Mouse (Mus musculus): ENCODE data around the gene Dytn. TPM values are rescaled to one million over a fixed set of nuclear protein-coding genes. Genes with fewer than 3 reads are reported as not detected.
"Not testable (repeated sequence)": the region's sequence is repeated elsewhere in the genome, so short reads cannot be mapped to it uniquely, and the experiment has no call there.

Dytn gene
- total RNA-seq (2021) (not detected), polyA plus RNA-seq (2012; rRNA removed) (not detected in 2 replicates)
- long read RNA-seq = 0 reads

- DNase-seq = no peak
These were observed at the start of gene Dytn for GRCm38 (mm10) chr1:63686827-63687226. TSS of gene Dytn (minus strand) at chr1:63686927.

- DNase-seq = peak; percentile 93
These were observed 43.6 kb upstream of the Dytn start, which contains the start of the genes Mdh1b and Fastkd2 for GRCm38 (mm10) chr1:63730240-63730771. TSS of gene Mdh1b (minus strand) at chr1:63730318. TSS of gene Fastkd2 (plus strand) at chr1:63730614.

- no peak for DNase-seq
These were observed 43.1 kb upstream of the Dytn start for GRCm38 (mm10) chr1:63729796-63730195.

- DNase-seq = no peak
These were observed 33.4 kb upstream of the Dytn start for GRCm38 (mm10) chr1:63720161-63720560.

GRCm38 (mm10) chr1:63708876-63709275 lies 22.1 kb upstream of the Dytn start:
- no peak for DNase-seq

- DNase-seq = peak; percentile 4
These were observed 19.0 kb upstream of the Dytn start for GRCm38 (mm10) chr1:63705733-63706132.

GRCm38 (mm10) chr1:63696861-63697260 lies 10.1 kb upstream of the Dytn start:
- no peak for DNase-seq

GRCm38 (mm10) chr1:63675975-63676374 lies 10.8 kb downstream of the Dytn start:
- no peak for DNase-seq

- DNase-seq = no peak
These were observed 17.9 kb downstream of the Dytn start for GRCm38 (mm10) chr1:63668852-63669160.

- DNase-seq = no peak
These were observed 18.5 kb downstream of the Dytn start for GRCm38 (mm10) chr1:63667949-63668851.

- DNase-seq = no peak
These were observed 19.4 kb downstream of the Dytn start for GRCm38 (mm10) chr1:63667201-63667948.

- DNase-seq = no peak
These were observed 20.6 kb downstream of the Dytn start for GRCm38 (mm10) chr1:63666089-63666488.

GRCm38 (mm10) chr1:63659591-63659990 lies 27.1 kb downstream of the Dytn start:
- peak; percentile 27 for DNase-seq

- DNase-seq = peak; percentile 44
These were observed 28.7 kb downstream of the Dytn start for GRCm38 (mm10) chr1:63658016-63658415.

- no peak for DNase-seq
These were observed 46.8 kb downstream of the Dytn start for GRCm38 (mm10) chr1:63639921-63640320.

GRCm38 (mm10) chr1:63630390-63630789 lies 56.3 kb downstream of the Dytn start:
- not testable (repeated sequence) for DNase-seq

- no peak for DNase-seq
These were observed 58.5 kb downstream of the Dytn start for GRCm38 (mm10) chr1:63628211-63628610.

GRCm38 (mm10) chr1:63615668-63616067 lies 71.1 kb downstream of the Dytn start, which contains the start of gene Gm39653:
TSS of gene Gm39653 (plus strand) at chr1:63615968.
- no peak for DNase-seq

- DNase-seq = peak; percentile 45
These were observed 72.1 kb downstream of the Dytn start for GRCm38 (mm10) chr1:63614594-63614993.

GRCm38 (mm10) chr1:63609613-63610012 lies 77.1 kb downstream of the Dytn start:
- DNase-seq = no peak

GRCm38 (mm10) chr1:63603870-63604500 lies 82.7 kb downstream of the Dytn start:
- DNase-seq = peak; percentile 32

- DNase-seq = no peak
These were observed 99.9 kb downstream of the Dytn start for GRCm38 (mm10) chr1:63586869-63587268.
